In the genomic region with DNA sequence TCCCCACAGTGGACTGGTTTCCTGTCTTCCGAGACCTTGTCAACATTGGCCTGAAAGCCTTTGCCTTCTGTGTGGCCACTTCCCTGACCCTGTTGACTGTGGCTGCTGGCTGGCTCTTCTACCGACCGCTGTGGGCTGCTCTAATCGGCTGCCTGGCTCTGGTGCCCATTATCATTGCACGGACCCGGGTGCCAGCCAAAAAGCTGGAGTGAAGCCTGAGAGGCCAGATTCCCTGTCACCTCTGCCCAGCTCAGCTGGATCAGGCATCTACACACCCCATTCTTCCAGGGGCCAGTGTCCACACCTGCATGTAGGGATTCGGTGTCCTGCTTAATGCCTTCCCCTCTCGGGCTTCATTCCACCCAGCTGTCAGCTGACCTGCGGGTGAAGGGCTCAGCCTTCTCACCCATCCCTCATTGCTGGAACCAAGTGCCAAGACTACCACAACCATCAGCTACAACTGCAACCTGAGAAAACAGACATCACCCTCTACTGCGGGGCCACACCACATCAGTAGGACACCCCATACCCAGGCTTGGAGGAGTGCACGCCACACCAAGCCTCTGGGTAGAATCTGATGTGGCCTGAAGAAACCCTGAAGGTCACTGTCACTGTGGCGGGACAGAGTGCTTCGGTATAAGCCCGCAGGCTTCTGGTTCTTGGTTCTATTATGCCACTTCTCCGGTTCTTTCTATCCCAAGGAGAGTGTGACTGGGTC, we compare ENCODE assay signal across 19 mouse cellular contexts. TPM values are rescaled to one million over a fixed set of nuclear protein-coding genes. Genes with fewer than 3 reads are reported as not detected.
A peak's percentile ranks its signal among the peaks of the same experiment; 100 is the strongest.
DNase-seq lines count a peak whose midpoint lies in the region; ATAC-seq and TF ChIP-seq lines count a peak whose summit lies in the region.
"Had no signal": no experiment of that assay in that cellular context is flagged by ENCODE, and none has a peak within 500 bp of the region (broad histone marks: within the 10 kb centered on the region; RNA-seq: fewer than 3 reads in every experiment).

No protein-coding gene starts in this region.

- H3K9ac ChIP-seq in heart, embryonic 12.5 days, result no peak overlapping the region
- H3K9ac ChIP-seq in stomach, postnatal 0 days (ENCODE audit: low read length), result no peak overlapping the region
- H3K9ac ChIP-seq: embryonic facial prominence, embryonic 12.5 days; forebrain, embryonic 12.5 days; forebrain, postnatal 0 days; hindbrain, embryonic 15.5 days had no signal

- ATAC-seq in heart, embryonic 12.5 days (ENCODE audit: insufficient number of reproducible peaks, low FRiP score), result no peak
- no peak for ATAC-seq in stomach, postnatal 0 days (ENCODE audit: low FRiP score, low TSS enrichment)
- ATAC-seq: forebrain, postnatal 0 days; inflammation-experienced regulatory T-cells, adult 6 months; intestine, postnatal 0 days had no signal

- H3K9me3 ChIP-seq in heart, embryonic 12.5 days (replicated peaks), result no peaks in the 10 kb centered on the region
- no peaks in the 10 kb centered on the region for H3K9me3 ChIP-seq in stomach, postnatal 0 days (ENCODE audit: control insufficient read depth, low read length)
- H3K9me3 ChIP-seq: embryonic facial prominence, embryonic 12.5 days; forebrain, embryonic 12.5 days; hindbrain, embryonic 15.5 days had no signal

- intact Hi-C loops in heart, postnatal 14 days (cut with DNase I), result no loop called here

- peaks cover 85% of the 10 kb centered on the region for H3K36me3 ChIP-seq in heart, embryonic 12.5 days
- peaks cover 28% of the 10 kb centered on the region for H3K36me3 ChIP-seq in stomach, postnatal 0 days (ENCODE audit: control insufficient read depth, insufficient read depth, low read length)

- H3K27me3 ChIP-seq in heart, embryonic 12.5 days (replicated peaks), result no peaks in the 10 kb centered on the region
- H3K27me3 ChIP-seq in stomach, postnatal 0 days (ENCODE audit: control insufficient read depth, insufficient read depth, low read length), result no peaks in the 10 kb centered on the region
- H3K27me3 ChIP-seq: embryonic facial prominence, embryonic 12.5 days; forebrain, embryonic 12.5 days; hindbrain, embryonic 15.5 days had no signal

- H3K27ac ChIP-seq in heart, embryonic 12.5 days (ENCODE audit: poor library complexity, severe bottlenecking), result no peak overlapping the region
- 0 out of 2 replicates have a peak overlapping the region, but pooled peaks have one; percentile 39 for H3K27ac ChIP-seq in brown adipose tissue, adult 24 weeks (replicated peaks; ENCODE audit: low read depth, low read length)
- H3K27ac ChIP-seq in stomach, postnatal 0 days (replicated peaks), result peak overlapping the region; percentile 8; the same call in 1 of the 2 replicates
- H3K27ac ChIP-seq: embryonic facial prominence, embryonic 12.5 days; forebrain, embryonic 12.5 days; hindbrain, embryonic 15.5 days had no signal

- no peak for TF ChIP-seq EP300 in stomach, postnatal 0 days (optimal IDR thresholded peaks at IDR 0.05)

- WGBS in heart, embryonic 12.5 days, result 90% methylated on average over 15 of the region's 15 CpGs
- 90% methylated on average over 15 of the region's 15 CpGs for WGBS in stomach, postnatal 0 days

- TF ChIP-seq CTCF in stomach, postnatal 0 days (IDR thresholded peaks at IDR 0.05; ENCODE audit: low read depth), result no peak

- DNase-seq in heart, adult 11 months, result peak; percentile 94
- DNase-seq in heart, adult 8-10 months (ENCODE audit: low spot score), result no peak
- peak; percentile 14 to 21 for DNase-seq in heart, postnatal 14 days
- DNase-seq in stomach, postnatal 0 days (ENCODE audit: low spot score), result no peak
- no peak for DNase-seq in cerebellum, adult 9-11 months
- DNase-seq: adrenal gland, adult 8-10 months; adrenal gland, postnatal 36 days; cerebellum, adult 11 months; cerebellum, adult 8-10 months; cerebellum, postnatal 25 days; forebrain, postnatal 0 days; kidney, adult 8-10 months had no signal

- peaks cover 17% of the 10 kb centered on the region for H3K4me1 ChIP-seq in heart, embryonic 12.5 days (replicated peaks)
- H3K4me1 ChIP-seq in brown adipose tissue, adult 24 weeks (ENCODE audit: control insufficient read depth, insufficient read depth, insufficient read length, low read length), result 0 out of 2 replicates have a peak, but pooled peaks cover 2% of the 10 kb centered on the region
- no peaks in the 10 kb centered on the region for H3K4me1 ChIP-seq in stomach, postnatal 0 days (replicated peaks; ENCODE audit: control insufficient read depth, insufficient read depth)
- H3K4me1 ChIP-seq: embryonic facial prominence, embryonic 12.5 days; forebrain, embryonic 12.5 days; hindbrain, embryonic 15.5 days had no signal

- no peak overlapping the region for H3K4me2 ChIP-seq in heart, embryonic 12.5 days
- no peak overlapping the region for H3K4me2 ChIP-seq in stomach, postnatal 0 days (replicated peaks; ENCODE audit: low read depth)
- H3K4me2 ChIP-seq: embryonic facial prominence, embryonic 12.5 days; forebrain, embryonic 12.5 days; hindbrain, embryonic 15.5 days had no signal

- no peak overlapping the region for H3K4me3 ChIP-seq in heart, embryonic 12.5 days
- no peak overlapping the region for H3K4me3 ChIP-seq in brown adipose tissue, adult 24 weeks (ENCODE audit: insufficient read depth, low read depth, low read length)
- no peak overlapping the region for H3K4me3 ChIP-seq in stomach, postnatal 0 days (ENCODE audit: low read depth, low read length)
- H3K4me3 ChIP-seq: embryonic facial prominence, embryonic 12.5 days; forebrain, embryonic 12.5 days; hindbrain, embryonic 15.5 days had no signal

RNA-seq across cellular contexts. Expression of gene Tmem43, which starts 13.4 kb away (rescaled TPM):
- 10 to 100 TPM; 22.0 to 29.4 (median 26.1) TPM for total RNA-seq in heart, adult 8-10 months (2022)
- 10 to 100 TPM; 24.3 to 24.9 TPM for total RNA-seq in heart, postnatal 14 days (2021)
- 33.0 and 35.4 TPM in 2 replicates for polyA plus RNA-seq in heart, embryonic 12.5 days (2016; fragmentation: Nextera tagmentation; extraction: Ambion mirVana)
- 33.9 and 34.2 TPM in 2 replicates for polyA plus RNA-seq in brown adipose tissue, adult 24 weeks (2012; ENCODE audit: insufficient read depth, insufficient read length, missing spikeins)
- 72.0 and 72.6 TPM in 2 replicates for polyA plus RNA-seq in stomach, postnatal 0 days (2015; fragmentation: Nextera tagmentation; extraction: Ambion mirVana)

RNA-seq across cellular contexts. Expression of gene Chchd4, which starts 13.5 kb away (rescaled TPM):
- total RNA-seq in heart, adult 8-10 months (2022), result 10 to 100 TPM; 14.5 to 20.5 (median 16.6) TPM
- 10 to 100 TPM; 12.9 to 15.1 TPM for total RNA-seq in heart, postnatal 14 days (2021)
- 29.4 and 29.6 TPM in 2 replicates for polyA plus RNA-seq in heart, embryonic 12.5 days (2016; fragmentation: Nextera tagmentation; extraction: Ambion mirVana)
- polyA plus RNA-seq in brown adipose tissue, adult 24 weeks (2012; ENCODE audit: insufficient read depth, insufficient read length, missing spikeins), result 15.7 and 19.6 TPM in 2 replicates
- polyA plus RNA-seq in stomach, postnatal 0 days (2015; fragmentation: Nextera tagmentation; extraction: Ambion mirVana), result 14.7 TPM in 2 replicates

RNA-seq across cellular contexts. Expression of gene Xpc, which starts 28.8 kb away (rescaled TPM):
- total RNA-seq in heart, adult 8-10 months (2022), result 10 to 100 TPM in 3 of 4 experiments, 1 to 10 TPM in 1; 9.6 to 11.0 (median 10.7) TPM
- 10 to 100 TPM; 10.4 to 10.9 TPM for total RNA-seq in heart, postnatal 14 days (2021)
- polyA plus RNA-seq in heart, embryonic 12.5 days (2016; fragmentation: Nextera tagmentation; extraction: Ambion mirVana), result 13.4 and 14.4 TPM in 2 replicates
- polyA plus RNA-seq in brown adipose tissue, adult 24 weeks (2012; ENCODE audit: insufficient read depth, insufficient read length, missing spikeins), result 8.6 and 15.5 TPM in 2 replicates
- 8.9 and 9.3 TPM in 2 replicates for polyA plus RNA-seq in stomach, postnatal 0 days (2015; fragmentation: Nextera tagmentation; extraction: Ambion mirVana)

RNA-seq across cellular contexts. Expression of gene Lsm3, which starts 28.8 kb away (rescaled TPM):
- 10 to 100 TPM; 61.4 to 69.1 (median 65.6) TPM for total RNA-seq in heart, adult 8-10 months (2022)
- total RNA-seq in heart, postnatal 14 days (2021), result 10 to 100 TPM; 47.8 to 58.0 TPM
- polyA plus RNA-seq in heart, embryonic 12.5 days (2016; fragmentation: Nextera tagmentation; extraction: Ambion mirVana), result 178 and 181 TPM in 2 replicates
- polyA plus RNA-seq in brown adipose tissue, adult 24 weeks (2012; ENCODE audit: insufficient read depth, insufficient read length, missing spikeins), result 50.9 and 64.4 TPM in 2 replicates
- polyA plus RNA-seq in stomach, postnatal 0 days (2015; fragmentation: Nextera tagmentation; extraction: Ambion mirVana), result 107 and 121 TPM in 2 replicates

Comparison
In these comparisons a context has a peak if more than half of its experiments do, and no peak if none do; other contexts are left out.
1. DNase-seq: peak in heart, adult 11 months (single experiment) and heart, postnatal 14 days (2 of 2); none in heart, adult 8-10 months (single experiment), stomach, postnatal 0 days (single experiment) and cerebellum, adult 9-11 months (single experiment).